In the genomic region with DNA sequence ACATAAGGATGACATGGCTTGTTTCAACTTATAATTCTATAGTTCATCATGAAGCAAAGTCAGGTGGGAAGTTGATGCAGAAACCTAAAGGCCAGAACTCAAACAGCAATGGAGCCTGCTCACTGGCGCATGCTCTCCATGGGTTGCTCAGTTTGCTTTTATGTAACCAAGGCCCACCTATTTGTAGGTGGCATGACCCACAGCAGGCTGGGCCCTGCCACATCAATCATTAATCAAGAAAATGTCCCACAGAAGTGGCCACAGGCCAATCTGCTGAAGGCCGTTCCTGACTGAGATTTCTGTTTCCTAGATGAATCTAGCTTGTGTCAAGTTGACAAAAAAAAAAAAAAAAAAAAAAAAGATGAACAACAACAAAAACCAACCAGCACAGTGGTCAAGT, we compare ENCODE assay signal across 22 mouse cellular contexts.
"Had no signal": no experiment of that assay in that cellular context is flagged by ENCODE, and none has a peak within 500 bp of the region (broad histone marks: within the 10 kb centered on the region; RNA-seq: fewer than 3 reads in every experiment).

No protein-coding gene starts in this region.

- H3K36me3 ChIP-seq: limb, embryonic 10.5 days; limb, embryonic 13.5 days; midbrain, embryonic 12.5 days; midbrain, embryonic 15.5 days; neural tube, embryonic 12.5 days; neural tube, embryonic 15.5 days had no signal

- H3K4me3 ChIP-seq: layer of hippocampus, adult 2 months; limb, embryonic 10.5 days; limb, embryonic 13.5 days; midbrain, embryonic 12.5 days; midbrain, embryonic 15.5 days; neural tube, embryonic 12.5 days; neural tube, embryonic 15.5 days had no signal

- H3K9me3 ChIP-seq: limb, embryonic 10.5 days; limb, embryonic 13.5 days; midbrain, embryonic 12.5 days; midbrain, embryonic 15.5 days; neural tube, embryonic 15.5 days had no signal

- H3K27me3 ChIP-seq: limb, embryonic 13.5 days; midbrain, embryonic 12.5 days; midbrain, embryonic 15.5 days; neural tube, embryonic 12.5 days; neural tube, embryonic 15.5 days had no signal

- H3K9ac ChIP-seq: limb, embryonic 13.5 days; liver, embryonic 14.5 days; liver, postnatal 0 days; lung, embryonic 14.5 days; midbrain, embryonic 12.5 days; midbrain, embryonic 15.5 days; neural tube, embryonic 12.5 days; neural tube, embryonic 15.5 days had no signal

- H3K4me2 ChIP-seq: limb, embryonic 13.5 days; lung, embryonic 14.5 days; midbrain, embryonic 12.5 days; midbrain, embryonic 15.5 days; neural tube, embryonic 12.5 days; neural tube, embryonic 15.5 days had no signal

- DNase-seq: layer of hippocampus, adult 9-11 months; liver; liver, postnatal 0 days; lung, embryonic 14.5 days; right cerebral cortex, adult 18-20 months; right cerebral cortex, postnatal 14 days; right cerebral cortex, postnatal 4 days; thymus, adult 2 months; thymus, postnatal 14 days; thymus, postnatal 4 days had no signal

- ATAC-seq: intestine, postnatal 0 days; liver, postnatal 0 days; lung, postnatal 0 days; midbrain, embryonic 15.5 days had no signal

- H3K27ac ChIP-seq: layer of hippocampus, adult 2 months; limb, embryonic 10.5 days; limb, embryonic 13.5 days; liver, embryonic 14.5 days; macrophage; midbrain, embryonic 12.5 days; midbrain, embryonic 15.5 days; neural tube, embryonic 12.5 days; neural tube, embryonic 15.5 days; stomach, postnatal 0 days had no signal

- H3K4me1 ChIP-seq: limb, embryonic 10.5 days; limb, embryonic 13.5 days; midbrain, embryonic 12.5 days; midbrain, embryonic 15.5 days; neural tube, embryonic 12.5 days; neural tube, embryonic 15.5 days had no signal
